Mouse (Mus musculus): ENCODE measurements around the gene Rtn2. TPM values are rescaled to one million over a fixed set of nuclear protein-coding genes. Genes with fewer than 3 reads are reported as not detected.

Gene Rtn2
- total and polyA plus RNA-seq, 2 experiments from 2014 or later = 104 to 172 TPM

- under 1% methylated on average over 29 of the region's 29 CpGs for WGBS
- peak; percentile 97 for TF ChIP-seq CTCF (IDR thresholded peaks at IDR 0.05)
Observed at GRCm38 (mm10) chr7:19300501-19301421, 18.3 kb downstream of the Rtn2 start.

GRCm38 (mm10) chr7:19301461-19302263 is 19.2 kb downstream of the Rtn2 start:
- H3K4me1 ChIP-seq (ENCODE audit: insufficient read depth, low read length) = peaks cover 7% of the 10 kb centered on the region; the same call in 1 of the 2 replicates
- peak overlapping the region; percentile 54 for H3K9ac ChIP-seq (replicated peaks; ENCODE audit: low read length, poor library complexity, severe bottlenecking)
- H3K4me2 ChIP-seq (ENCODE audit: low read depth, low read length, poor library complexity, severe bottlenecking) = peak overlapping the region; percentile 60
- H3K27ac ChIP-seq (ENCODE audit: low read depth, low read length) = 0 out of 2 replicates have a peak overlapping the region, but pooled peaks have one; percentile 12
- no peaks in the 10 kb centered on the region for H3K36me3 ChIP-seq (ENCODE audit: insufficient read depth, low read length)
- peak overlapping the region; percentile 38 for H3K4me3 ChIP-seq (ENCODE audit: low read depth, low read length)
- no peak for TF ChIP-seq CTCF (IDR thresholded peaks at IDR 0.05)
- peaks cover 24% of the 10 kb centered on the region for H3K27me3 ChIP-seq (ENCODE audit: insufficient read depth, low read length)
- H3K9me3 ChIP-seq (ENCODE audit: low read length) = no peaks in the 10 kb centered on the region
- no peak for ATAC-seq (ENCODE audit: low FRiP score)
- WGBS = 6% methylated on average over 16 of the region's 16 CpGs
- no peak for DNase-seq (ENCODE audit: low spot score)

More at GRCm38 (mm10) chr7:19300501-19301421, 18.3 kb downstream of the Rtn2 start:
- Histone ChIP-seq H3K9me3 (ENCODE audit: low read length) (no peaks in the 10 kb centered on the region), H3K4me3 (ENCODE audit: low read depth, low read length) (peak overlapping the region; percentile 38), H3K27ac (ENCODE audit: low read depth, low read length) (0 out of 2 replicates have a peak overlapping the region, but pooled peaks have one; percentile 12), H3K4me1 (ENCODE audit: insufficient read depth, low read length) (peaks cover 7% of the 10 kb centered on the region; the same call in 1 of the 2 replicates), H3K4me2 (ENCODE audit: low read depth, low read length, poor library complexity, severe bottlenecking) (peak overlapping the region; percentile 60), H3K36me3 (ENCODE audit: insufficient read depth, low read length) (no peaks in the 10 kb centered on the region), H3K9ac (replicated peaks; ENCODE audit: low read length, poor library complexity, severe bottlenecking) (peak overlapping the region; percentile 54), H3K27me3 (ENCODE audit: insufficient read depth, low read length) (peaks cover 15% of the 10 kb centered on the region)
- ATAC-seq (ENCODE audit: low FRiP score) (peak; percentile 73), DNase-seq (ENCODE audit: low spot score) (peak; percentile 86)

- Histone ChIP-seq H3K27ac (ENCODE audit: low read depth, low read length) (no peak overlapping the region), H3K9me3 (ENCODE audit: low read length) (no peaks in the 10 kb centered on the region), H3K4me1 (ENCODE audit: insufficient read depth, low read length) (peaks cover 7% of the 10 kb centered on the region; the same call in 1 of the 2 replicates), H3K27me3 (ENCODE audit: insufficient read depth, low read length) (peaks cover 29% of the 10 kb centered on the region), H3K4me3 (ENCODE audit: low read depth, low read length) (peak overlapping the region; percentile 38), H3K9ac (replicated peaks; ENCODE audit: low read length, poor library complexity, severe bottlenecking) (peak overlapping the region; percentile 54; the same call in 1 of the 2 replicates), H3K4me2 (ENCODE audit: low read depth, low read length, poor library complexity, severe bottlenecking) (peak overlapping the region; percentile 60), H3K36me3 (ENCODE audit: insufficient read depth, low read length) (no peaks in the 10 kb centered on the region)
- no peak for TF ChIP-seq CTCF (IDR thresholded peaks at IDR 0.05)
- DNase-seq (ENCODE audit: low spot score) (no peak), ATAC-seq (ENCODE audit: low FRiP score) (no peak)
- 50% methylated on average over 13 of the region's 13 CpGs for WGBS
Observed at GRCm38 (mm10) chr7:19302264-19303045, 20.0 kb downstream of the Rtn2 start.

GRCm38 (mm10) chr7:19303046-19303305 is 20.6 kb downstream of the Rtn2 start:
- 75% methylated on average over 12 of the region's 12 CpGs for WGBS
- no peak overlapping the region for H3K9ac ChIP-seq (replicated peaks; ENCODE audit: low read length, poor library complexity, severe bottlenecking)

GRCm38 (mm10) chr7:19303770-19304169 is 21.3 kb downstream of the Rtn2 start:
- H3K27ac ChIP-seq (ENCODE audit: low read depth, low read length) = no peak overlapping the region
- H3K9ac ChIP-seq (replicated peaks; ENCODE audit: low read length, poor library complexity, severe bottlenecking) = no peak overlapping the region
- WGBS = under 1% methylated on average over 16 of the region's 16 CpGs
- H3K4me1 ChIP-seq (ENCODE audit: insufficient read depth, low read length) = peaks cover 7% of the 10 kb centered on the region; the same call in 1 of the 2 replicates
- peak overlapping the region; percentile 20; the same call in 1 of the 2 replicates for H3K4me2 ChIP-seq (ENCODE audit: low read depth, low read length, poor library complexity, severe bottlenecking)
- no peaks in the 10 kb centered on the region for H3K9me3 ChIP-seq (ENCODE audit: low read length)
- peaks cover 29% of the 10 kb centered on the region for H3K27me3 ChIP-seq (ENCODE audit: insufficient read depth, low read length)
- ATAC-seq (ENCODE audit: low FRiP score) (no peak), DNase-seq (ENCODE audit: low spot score) (peak; percentile 56)
- TF ChIP-seq CTCF (IDR thresholded peaks at IDR 0.05) = peak; percentile 75
- no peaks in the 10 kb centered on the region for H3K36me3 ChIP-seq (ENCODE audit: insufficient read depth, low read length)
- H3K4me3 ChIP-seq (ENCODE audit: low read depth, low read length) = no peak overlapping the region

More at GRCm38 (mm10) chr7:19303046-19303305, 20.6 kb downstream of the Rtn2 start:
- H3K36me3 ChIP-seq (ENCODE audit: insufficient read depth, low read length) = no peaks in the 10 kb centered on the region
- DNase-seq (ENCODE audit: low spot score) (no peak), ATAC-seq (ENCODE audit: low FRiP score) (no peak)
- no peaks in the 10 kb centered on the region for H3K9me3 ChIP-seq (ENCODE audit: low read length)
- no peak for TF ChIP-seq CTCF (IDR thresholded peaks at IDR 0.05)
- no peak overlapping the region for H3K4me3 ChIP-seq (ENCODE audit: low read depth, low read length)
- H3K27ac ChIP-seq (ENCODE audit: low read depth, low read length) = no peak overlapping the region
- H3K4me1 ChIP-seq (ENCODE audit: insufficient read depth, low read length) = peaks cover 7% of the 10 kb centered on the region; the same call in 1 of the 2 replicates
- no peak overlapping the region for H3K4me2 ChIP-seq (ENCODE audit: low read depth, low read length, poor library complexity, severe bottlenecking)
- peaks cover 29% of the 10 kb centered on the region for H3K27me3 ChIP-seq (ENCODE audit: insufficient read depth, low read length)
